ENCODE assay signal across 17 mouse cellular contexts in genomic region chr13:97253994-97254393, GRCm38 (mm10). TPM values are rescaled to one million over a fixed set of nuclear protein-coding genes. Genes with fewer than 3 reads are reported as not detected.
DNase-seq lines count a peak whose midpoint lies in the region; ATAC-seq and TF ChIP-seq lines count a peak whose summit lies in the region.
"Had no signal": no experiment of that assay in that cellular context is flagged by ENCODE, and none has a peak within 500 bp of the region (broad histone marks: within the 10 kb centered on the region; RNA-seq: fewer than 3 reads in every experiment).

No protein-coding gene starts in this region.

- peak overlapping the region; percentile 42; the same call in 1 of the 2 replicates for H3K27ac ChIP-seq in hindbrain, embryonic 13.5 days
- H3K27ac ChIP-seq in hindbrain, embryonic 12.5 days, result no peak overlapping the region
- H3K27ac ChIP-seq in midbrain, embryonic 13.5 days, result peak overlapping the region; percentile 56; the same call in 1 of the 2 replicates
- H3K27ac ChIP-seq in midbrain, postnatal 0 days (ENCODE audit: low read depth, low read length), result no peak overlapping the region
- peak overlapping the region; percentile 8 for H3K27ac ChIP-seq in hindbrain, postnatal 0 days
- no peak overlapping the region for H3K27ac ChIP-seq in stomach, postnatal 0 days (replicated peaks)
- no peak overlapping the region for H3K27ac ChIP-seq in heart, embryonic 12.5 days (ENCODE audit: poor library complexity, severe bottlenecking)
- H3K27ac ChIP-seq: liver, embryonic 15.5 days had no signal

- ATAC-seq in hindbrain, embryonic 13.5 days (ENCODE audit: low FRiP score), result no peak; the same call in 1 of the 2 replicates
- no peak for ATAC-seq in hindbrain, embryonic 12.5 days (ENCODE audit: low FRiP score)
- ATAC-seq in midbrain, embryonic 13.5 days, result no peak
- ATAC-seq in midbrain, postnatal 0 days (ENCODE audit: low FRiP score), result no peak
- ATAC-seq in hindbrain, postnatal 0 days, result no peak
- ATAC-seq in stomach, postnatal 0 days (ENCODE audit: low FRiP score, low TSS enrichment), result peak; percentile 48; the same call in 1 of the 2 replicates
- ATAC-seq in heart, embryonic 12.5 days (ENCODE audit: insufficient number of reproducible peaks, low FRiP score), result no peak
- ATAC-seq: inflammation-experienced regulatory T-cells, adult 6 months had no signal

- WGBS in hindbrain, embryonic 13.5 days, result 92% methylated on average over 5 of the region's 5 CpGs
- 97% methylated on average over 5 of the region's 5 CpGs for WGBS in hindbrain, embryonic 12.5 days
- WGBS in midbrain, embryonic 13.5 days, result 95% methylated on average over 5 of the region's 5 CpGs
- WGBS in midbrain, postnatal 0 days, result 91% methylated on average over 5 of the region's 5 CpGs
- WGBS in hindbrain, postnatal 0 days, result 70% methylated on average over 5 of the region's 5 CpGs
- 85% methylated on average over 5 of the region's 5 CpGs for WGBS in stomach, postnatal 0 days
- WGBS in heart, embryonic 12.5 days, result 92% methylated on average over 5 of the region's 5 CpGs

- no peak overlapping the region for H3K4me3 ChIP-seq in hindbrain, embryonic 13.5 days
- no peak overlapping the region for H3K4me3 ChIP-seq in hindbrain, embryonic 12.5 days
- H3K4me3 ChIP-seq in midbrain, embryonic 13.5 days (replicated peaks), result no peak overlapping the region
- no peak overlapping the region for H3K4me3 ChIP-seq in midbrain, postnatal 0 days (ENCODE audit: low read depth, low read length)
- H3K4me3 ChIP-seq in hindbrain, postnatal 0 days (ENCODE audit: low read length), result no peak overlapping the region
- no peak overlapping the region for H3K4me3 ChIP-seq in stomach, postnatal 0 days (ENCODE audit: low read depth, low read length)
- no peak overlapping the region for H3K4me3 ChIP-seq in heart, embryonic 12.5 days
- H3K4me3 ChIP-seq: kidney, embryonic 15.5 days; liver, embryonic 15.5 days had no signal

- TF ChIP-seq EP300 in stomach, postnatal 0 days (optimal IDR thresholded peaks at IDR 0.05), result no peak

- H3K4me2 ChIP-seq in hindbrain, embryonic 13.5 days, result no peak overlapping the region
- no peak overlapping the region for H3K4me2 ChIP-seq in hindbrain, embryonic 12.5 days (replicated peaks)
- H3K4me2 ChIP-seq in midbrain, embryonic 13.5 days (replicated peaks), result no peak overlapping the region
- no peak overlapping the region for H3K4me2 ChIP-seq in midbrain, postnatal 0 days (ENCODE audit: low read depth, low read length, poor library complexity, severe bottlenecking)
- no peak overlapping the region for H3K4me2 ChIP-seq in hindbrain, postnatal 0 days (ENCODE audit: low read depth, low read length)
- no peak overlapping the region for H3K4me2 ChIP-seq in stomach, postnatal 0 days (replicated peaks; ENCODE audit: low read depth)
- H3K4me2 ChIP-seq in heart, embryonic 12.5 days, result no peak overlapping the region
- H3K4me2 ChIP-seq: kidney, embryonic 15.5 days; liver, embryonic 15.5 days had no signal

- peaks cover 16% of the 10 kb centered on the region for H3K36me3 ChIP-seq in hindbrain, embryonic 13.5 days
- peaks cover 17% of the 10 kb centered on the region for H3K36me3 ChIP-seq in hindbrain, embryonic 12.5 days
- H3K36me3 ChIP-seq in midbrain, embryonic 13.5 days, result peaks cover 20% of the 10 kb centered on the region
- peaks cover 4% of the 10 kb centered on the region; the same call in 1 of the 2 replicates for H3K36me3 ChIP-seq in midbrain, postnatal 0 days (ENCODE audit: insufficient read depth, low read length)
- H3K36me3 ChIP-seq in hindbrain, postnatal 0 days (ENCODE audit: insufficient read depth, low read length), result no peaks in the 10 kb centered on the region; the same call in 1 of the 2 replicates
- H3K36me3 ChIP-seq in stomach, postnatal 0 days (ENCODE audit: control insufficient read depth, insufficient read depth, low read length), result no peaks in the 10 kb centered on the region
- H3K36me3 ChIP-seq in heart, embryonic 12.5 days, result peaks cover 28% of the 10 kb centered on the region
- H3K36me3 ChIP-seq: G1E had no signal

- no peaks in the 10 kb centered on the region for H3K9me3 ChIP-seq in hindbrain, embryonic 13.5 days
- no peaks in the 10 kb centered on the region for H3K9me3 ChIP-seq in hindbrain, embryonic 12.5 days (replicated peaks)
- H3K9me3 ChIP-seq in midbrain, embryonic 13.5 days, result no peaks in the 10 kb centered on the region
- no peaks in the 10 kb centered on the region for H3K9me3 ChIP-seq in midbrain, postnatal 0 days (ENCODE audit: low read length)
- H3K9me3 ChIP-seq in hindbrain, postnatal 0 days (ENCODE audit: low read length), result no peaks in the 10 kb centered on the region
- H3K9me3 ChIP-seq in stomach, postnatal 0 days (ENCODE audit: control insufficient read depth, low read length), result no peaks in the 10 kb centered on the region
- H3K9me3 ChIP-seq in heart, embryonic 12.5 days (replicated peaks), result no peaks in the 10 kb centered on the region
- H3K9me3 ChIP-seq: G1E; kidney, embryonic 15.5 days; liver, embryonic 15.5 days had no signal

- H3K27me3 ChIP-seq in hindbrain, embryonic 13.5 days, result no peaks in the 10 kb centered on the region
- no peaks in the 10 kb centered on the region for H3K27me3 ChIP-seq in hindbrain, embryonic 12.5 days
- H3K27me3 ChIP-seq in midbrain, embryonic 13.5 days, result peaks cover 4% of the 10 kb centered on the region; the same call in 1 of the 2 replicates
- no peaks in the 10 kb centered on the region for H3K27me3 ChIP-seq in midbrain, postnatal 0 days (ENCODE audit: insufficient read depth, low read length)
- no peaks in the 10 kb centered on the region for H3K27me3 ChIP-seq in hindbrain, postnatal 0 days (ENCODE audit: insufficient read depth, low read length)
- no peaks in the 10 kb centered on the region for H3K27me3 ChIP-seq in stomach, postnatal 0 days (ENCODE audit: control insufficient read depth, insufficient read depth, low read length)
- H3K27me3 ChIP-seq in heart, embryonic 12.5 days (replicated peaks), result 0 out of 2 replicates have a peak, but pooled peaks cover 6% of the 10 kb centered on the region
- H3K27me3 ChIP-seq: kidney, embryonic 15.5 days; liver, embryonic 15.5 days had no signal

- peaks cover 63% of the 10 kb centered on the region for H3K4me1 ChIP-seq in hindbrain, embryonic 13.5 days (replicated peaks)
- peaks cover 79% of the 10 kb centered on the region for H3K4me1 ChIP-seq in hindbrain, embryonic 12.5 days
- peaks cover 86% of the 10 kb centered on the region for H3K4me1 ChIP-seq in midbrain, embryonic 13.5 days (replicated peaks)
- peaks cover 20% of the 10 kb centered on the region for H3K4me1 ChIP-seq in midbrain, postnatal 0 days (ENCODE audit: insufficient read depth, low read length)
- peaks cover 40% of the 10 kb centered on the region for H3K4me1 ChIP-seq in hindbrain, postnatal 0 days (ENCODE audit: insufficient read depth, low read length)
- no peaks in the 10 kb centered on the region for H3K4me1 ChIP-seq in stomach, postnatal 0 days (replicated peaks; ENCODE audit: control insufficient read depth, insufficient read depth)
- H3K4me1 ChIP-seq in heart, embryonic 12.5 days (replicated peaks), result peaks cover 41% of the 10 kb centered on the region

- no peak overlapping the region for H3K9ac ChIP-seq in hindbrain, embryonic 13.5 days
- H3K9ac ChIP-seq in hindbrain, embryonic 12.5 days, result no peak overlapping the region
- H3K9ac ChIP-seq in midbrain, embryonic 13.5 days (replicated peaks), result no peak overlapping the region
- H3K9ac ChIP-seq in midbrain, postnatal 0 days (replicated peaks; ENCODE audit: low read length, poor library complexity, severe bottlenecking), result no peak overlapping the region
- no peak overlapping the region for H3K9ac ChIP-seq in hindbrain, postnatal 0 days (replicated peaks; ENCODE audit: low read length)
- no peak overlapping the region for H3K9ac ChIP-seq in stomach, postnatal 0 days (ENCODE audit: low read length)
- H3K9ac ChIP-seq in heart, embryonic 12.5 days, result no peak overlapping the region
- H3K9ac ChIP-seq: kidney, embryonic 15.5 days; liver, embryonic 15.5 days had no signal

- no peak for DNase-seq in midbrain, postnatal 0 days (ENCODE audit: low spot score)
- DNase-seq in hindbrain, postnatal 0 days (ENCODE audit: low spot score), result no peak
- DNase-seq in stomach, postnatal 0 days (ENCODE audit: low spot score), result peak; percentile 25
- DNase-seq in adrenal gland, postnatal 36 days, result no peak
- DNase-seq: adrenal gland, postnatal 14 days; heart, postnatal 10 days; lung, postnatal 10 days; spleen, adult 18-20 months; thymus, adult 18-20 months had no signal

- no peak for TF ChIP-seq CTCF in midbrain, postnatal 0 days (IDR thresholded peaks at IDR 0.05)
- peak; percentile 0; the same call in 1 of the 2 replicates for TF ChIP-seq CTCF in hindbrain, postnatal 0 days (IDR thresholded peaks at IDR 0.05; ENCODE audit: low read depth)
- no peak for TF ChIP-seq CTCF in stomach, postnatal 0 days (IDR thresholded peaks at IDR 0.05; ENCODE audit: low read depth)

RNA-seq across cellular contexts. Expression of gene Enc1, which starts 13.1 kb away (rescaled TPM):
- polyA plus RNA-seq in hindbrain, embryonic 13.5 days (2015; fragmentation: Nextera tagmentation; extraction: Ambion mirVana), result 59.2 and 62.1 TPM in 2 replicates
- polyA plus RNA-seq in hindbrain, embryonic 12.5 days (2016; fragmentation: Nextera tagmentation; extraction: Ambion mirVana), result 28.8 and 29.1 TPM in 2 replicates
- 50.2 and 52.1 TPM in 2 replicates for polyA plus RNA-seq in midbrain, embryonic 13.5 days (2015; fragmentation: Nextera tagmentation; extraction: Ambion mirVana)
- 326 and 348 TPM in 2 replicates for total RNA-seq in midbrain, postnatal 0 days (2014; rRNA removed)
- 54.0 and 54.2 TPM in 2 replicates for polyA plus RNA-seq in midbrain, postnatal 0 days (2015; fragmentation: Nextera tagmentation; extraction: Ambion mirVana)
- total RNA-seq in hindbrain, postnatal 0 days (2014; rRNA removed), result 179 and 206 TPM in 2 replicates
- 29.3 and 33.3 TPM in 2 replicates for polyA plus RNA-seq in hindbrain, postnatal 0 days (2015; fragmentation: Nextera tagmentation; extraction: Ambion mirVana)
- 3.3 and 3.5 TPM in 2 replicates for polyA plus RNA-seq in stomach, postnatal 0 days (2015; fragmentation: Nextera tagmentation; extraction: Ambion mirVana)
- polyA plus RNA-seq in heart, embryonic 12.5 days (2016; fragmentation: Nextera tagmentation; extraction: Ambion mirVana), result 4.5 and 5.7 TPM in 2 replicates
- total RNA-seq in adrenal gland, postnatal 36 days (2021), result 10 to 100 TPM in 1 of 2 experiments, 1 to 10 TPM in 1; 8.3 to 10.2 TPM

RNA-seq across cellular contexts. Expression of gene Hexb, which starts 55.8 kb away (rescaled TPM):
- 37.3 and 40.1 TPM in 2 replicates for polyA plus RNA-seq in hindbrain, embryonic 13.5 days (2015; fragmentation: Nextera tagmentation; extraction: Ambion mirVana)
- polyA plus RNA-seq in hindbrain, embryonic 12.5 days (2016; fragmentation: Nextera tagmentation; extraction: Ambion mirVana), result 25.8 and 29.3 TPM in 2 replicates
- polyA plus RNA-seq in midbrain, embryonic 13.5 days (2015; fragmentation: Nextera tagmentation; extraction: Ambion mirVana), result 26.1 and 26.4 TPM in 2 replicates
- total RNA-seq in midbrain, postnatal 0 days (2014; rRNA removed), result 55.1 and 70.5 TPM in 2 replicates
- polyA plus RNA-seq in midbrain, postnatal 0 days (2015; fragmentation: Nextera tagmentation; extraction: Ambion mirVana), result 57.7 and 59.7 TPM in 2 replicates
- 66.4 and 75.8 TPM in 2 replicates for total RNA-seq in hindbrain, postnatal 0 days (2014; rRNA removed)
- polyA plus RNA-seq in hindbrain, postnatal 0 days (2015; fragmentation: Nextera tagmentation; extraction: Ambion mirVana), result 65.4 and 70.8 TPM in 2 replicates
- polyA plus RNA-seq in stomach, postnatal 0 days (2015; fragmentation: Nextera tagmentation; extraction: Ambion mirVana), result 27.0 and 28.7 TPM in 2 replicates
- polyA plus RNA-seq in heart, embryonic 12.5 days (2016; fragmentation: Nextera tagmentation; extraction: Ambion mirVana), result 32.5 and 33.1 TPM in 2 replicates
- 10 to 100 TPM; 27.6 to 29.2 TPM for total RNA-seq in adrenal gland, postnatal 36 days (2021)

Comparison
In these comparisons a context has a peak if more than half of its experiments do, and no peak if none do; other contexts are left out.
1. H3K27ac ChIP-seq: peak in hindbrain, embryonic 13.5 days (single experiment), midbrain, embryonic 13.5 days (single experiment) and hindbrain, postnatal 0 days (single experiment); none in hindbrain, embryonic 12.5 days (single experiment), midbrain, postnatal 0 days (single experiment), stomach, postnatal 0 days (single experiment) and heart, embryonic 12.5 days (single experiment).